Mouse (Mus musculus): ENCODE data around the gene Ift140. TPM values are rescaled to one million over a fixed set of nuclear protein-coding genes. Genes with fewer than 3 reads are reported as not detected.
A peak's percentile ranks its signal among the peaks of the same experiment; 100 is the strongest.

The Ift140 gene
- total and polyA plus RNA-seq, 3 experiments, result 3.4 to 9.0 TPM; not detected in 1

DNA sequence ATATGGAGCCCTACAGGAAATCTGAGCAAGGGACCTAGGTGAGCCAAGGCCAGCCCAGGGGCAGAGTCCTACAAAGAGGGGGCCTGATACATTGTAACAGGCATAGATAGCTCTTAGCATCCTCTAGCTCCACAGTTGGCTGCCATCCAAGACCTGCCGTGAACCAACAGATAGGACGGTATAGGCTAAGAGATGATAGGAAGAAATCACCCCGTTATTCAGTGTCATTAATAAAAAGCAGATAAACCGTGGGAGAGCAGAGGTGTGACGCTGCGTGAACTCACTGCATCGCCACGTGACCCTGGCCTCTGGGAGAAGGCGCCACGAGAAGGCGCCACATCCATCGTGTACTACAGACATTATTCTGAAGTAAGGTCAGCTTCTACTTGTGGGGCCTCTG, 48.0 kb downstream of the Ift140 start:
- TF ChIP-seq MAFK (IDR thresholded peaks at IDR 0.05; ENCODE audit: borderline replicate concordance, low read depth, low read length) (no peak), USF2 (IDR thresholded peaks at IDR 0.05; ENCODE audit: borderline replicate concordance in 1 of 2, insufficient read depth in 1 of 2, low read depth in 1 of 2, low read length in 2 of 2) (0 out of 4 replicates have a peak, but pooled peaks of 1 of the 2 experiments have one; percentile 34), USF1 (IDR thresholded peaks at IDR 0.05; ENCODE audit: low read depth, low read length) (peak; percentile 88), ETS1 (IDR thresholded peaks at IDR 0.05; ENCODE audit: low read depth, low read length) (peak; percentile 60), RCOR1 (IDR thresholded peaks at IDR 0.05; ENCODE audit: low read depth, low read length) (peak; percentile 57), ZNF384 (IDR thresholded peaks at IDR 0.05; ENCODE audit: low read depth, low read length) (no peak), MAX (IDR thresholded peaks at IDR 0.05; ENCODE audit: low read length) (peak; percentile 71), BHLHE40 (IDR thresholded peaks at IDR 0.05; ENCODE audit: borderline replicate concordance, low read depth, low read length) (peak; percentile 46; the same call in 1 of the 2 replicates), GATA1 (IDR thresholded peaks at IDR 0.05; ENCODE audit: low read depth, low read length) (0 out of 2 replicates have a peak, but pooled peaks have one; percentile 47), MYB (IDR thresholded peaks at IDR 0.05; ENCODE audit: low read depth, low read length) (no peak), CHD2 (IDR thresholded peaks at IDR 0.05; ENCODE audit: low read length) (no peak), EP300 (IDR thresholded peaks at IDR 0.05; ENCODE audit: low read depth in 1 of 2, low read length in 2 of 2) (peak in 1 of 2 experiments; percentile 51; a peak in 1 of 4 replicates)
- no peak overlapping the region for H3K9ac ChIP-seq (ENCODE audit: control insufficient read depth, low read depth, low read length, poor library complexity, severe bottlenecking)
- peak; percentile 77 for DNase-seq (ENCODE audit: low read depth, low spot score)
- peaks cover 0 to 14% of the 10 kb centered on the region in 2 experiments; a peak in 2 of 4 replicates for H3K4me1 ChIP-seq (ENCODE audit: control insufficient read depth in 1 of 2, insufficient read depth in 2 of 2, low read length in 2 of 2)
- H3K27me3 ChIP-seq (ENCODE audit: control insufficient read depth in 1 of 2, insufficient read depth in 2 of 2, low read length in 2 of 2), result no peaks in the 10 kb centered on the region
- H3K4me3 ChIP-seq (ENCODE audit: control insufficient read depth in 1 of 2, insufficient read depth in 1 of 2, low read depth in 2 of 2, low read length in 2 of 2), result no peak overlapping the region
- peaks cover 0 to 4% of the 10 kb centered on the region in 2 experiments; a peak in 2 of 4 replicates for H3K36me3 ChIP-seq (ENCODE audit: control insufficient read depth in 1 of 2, insufficient read depth in 2 of 2, low read length in 2 of 2)
- H3K9me3 ChIP-seq (replicated peaks; ENCODE audit: insufficient read depth, low read length), result no peaks in the 10 kb centered on the region
- H3K79me2 ChIP-seq (ENCODE audit: control insufficient read depth, insufficient read depth, low read length, poor library complexity), result no peaks in the 10 kb centered on the region
- no peak overlapping the region for H3K27ac ChIP-seq (ENCODE audit: control insufficient read depth, low read depth, low read length)

DNA sequence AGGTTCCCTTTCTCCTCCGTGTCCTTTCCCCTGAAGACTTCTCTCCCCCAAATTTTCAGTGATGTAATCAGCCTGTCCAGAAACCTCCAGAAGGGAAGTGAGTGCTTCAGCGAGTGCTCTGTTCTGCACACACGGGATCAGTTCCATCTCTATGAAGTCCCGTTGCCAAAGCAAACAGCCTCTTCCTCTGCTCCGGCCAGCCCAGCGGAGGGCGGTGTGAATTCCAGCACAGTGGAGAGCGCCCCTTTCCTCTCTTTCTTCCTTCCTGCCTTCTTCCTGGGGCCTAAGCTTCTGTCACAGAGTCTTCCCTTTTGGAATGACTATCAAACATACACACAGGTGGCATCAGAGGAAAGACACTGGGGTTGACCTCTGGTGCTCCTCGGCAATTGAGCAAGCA, 48.5 kb downstream of the Ift140 start:
- DNase-seq (ENCODE audit: low read depth, low spot score), result peak; percentile 43
- Histone ChIP-seq H3K4me3 (ENCODE audit: control insufficient read depth in 1 of 2, insufficient read depth in 1 of 2, low read depth in 2 of 2, low read length in 2 of 2) (no peak overlapping the region), H3K27ac (ENCODE audit: control insufficient read depth, low read depth, low read length) (no peak overlapping the region), H3K9me3 (replicated peaks; ENCODE audit: insufficient read depth, low read length) (no peaks in the 10 kb centered on the region), H3K4me1 (ENCODE audit: control insufficient read depth in 1 of 2, insufficient read depth in 2 of 2, low read length in 2 of 2) (peaks cover 0 to 14% of the 10 kb centered on the region in 2 experiments; a peak in 2 of 4 replicates), H3K9ac (ENCODE audit: control insufficient read depth, low read depth, low read length, poor library complexity, severe bottlenecking) (no peak overlapping the region), H3K27me3 (ENCODE audit: control insufficient read depth in 1 of 2, insufficient read depth in 2 of 2, low read length in 2 of 2) (no peaks in the 10 kb centered on the region), H3K79me2 (ENCODE audit: control insufficient read depth, insufficient read depth, low read length, poor library complexity) (no peaks in the 10 kb centered on the region), H3K36me3 (ENCODE audit: control insufficient read depth in 1 of 2, insufficient read depth in 2 of 2, low read length in 2 of 2) (peaks cover 0 to 4% of the 10 kb centered on the region in 2 experiments; a peak in 2 of 4 replicates)
- TF ChIP-seq ELF1 (IDR thresholded peaks at IDR 0.05; ENCODE audit: low read depth, low read length), result no peak
- no peak for TF ChIP-seq MYC (IDR thresholded peaks at IDR 0.05; ENCODE audit: low read depth, low read length)
- no peak for TF ChIP-seq ZC3H11A (IDR thresholded peaks at IDR 0.05; ENCODE audit: low read depth, low read length)
- no peak for TF ChIP-seq MAX (IDR thresholded peaks at IDR 0.05; ENCODE audit: low read length)
- no peak for TF ChIP-seq ZNF384 (IDR thresholded peaks at IDR 0.05; ENCODE audit: low read depth, low read length)
- TF ChIP-seq KAT2A (conservative IDR thresholded peaks at IDR 0.05; ENCODE audit: low read depth, low read length), result no peak

Measured in MEL (cell line).